Mouse (Mus musculus) lung, adult 2 months (tissue): ENCODE results near the gene Borcs6.

ENCODE experiments used
- CTCF ChIP-seq: fragments of 200-500 bp; IDR thresholded peaks from 2 replicates; pipeline ENCODE4 v1.5.1; 2011; ENCODE audit warnings: mild to moderate bottlenecking, low read length, control low read depth; ENCODE audit not compliant: insufficient read depth
- POLR2A ChIP-seq: fragments of 200-500 bp; IDR thresholded peaks from 2 replicates; pipeline ENCODE4 v1.6.1; 2011; ENCODE audit warnings: low read depth, mild to moderate bottlenecking, control low read depth, low read length, borderline replicate concordance; ENCODE audit errors: extremely low read depth

- TF ChIP-seq POLR2A (no peak), CTCF (no peak)
Measured at GRCm38 (mm10) chr11:69078805-69079438, 19.4 kb downstream of the Borcs6 start.
